Mouse (Mus musculus) MEL-GATA-1-ER (cell line): Measurements from ENCODE around the gene Cnpy3.
"Not testable (repeated sequence)": the region's sequence is repeated elsewhere in the genome, so short reads cannot be mapped to it uniquely, and the experiment has no call there.

Experiments used
- DNase-seq: peaks from one replicate; pipeline ENCODE4 v3.0.0-alpha.2; 2012; ENCODE audit warnings: low read depth; ENCODE audit errors: extremely low read depth

Cnpy3 gene

DNA sequence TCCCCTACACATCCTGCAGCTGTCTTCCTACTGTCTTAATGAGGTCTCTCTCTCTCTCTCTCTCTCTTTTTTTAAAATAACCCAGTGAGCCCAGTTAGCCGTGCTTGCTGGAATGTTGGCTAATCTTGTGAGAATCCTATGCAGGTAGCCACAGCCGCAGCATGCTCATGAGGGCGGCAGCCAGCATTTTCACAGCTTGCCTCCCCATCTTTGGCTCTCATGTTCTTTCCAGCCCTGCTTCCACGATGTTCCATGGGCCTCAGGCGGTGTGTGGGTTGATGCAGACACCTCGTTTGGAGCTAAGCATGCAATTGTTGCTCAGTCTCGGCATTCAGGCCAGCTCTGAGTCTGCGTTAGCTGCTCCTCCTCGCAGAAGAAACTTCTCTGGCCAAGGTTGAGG, 12.9 kb upstream of the Cnpy3 start:
- not testable (repeated sequence) for DNase-seq

DNA sequence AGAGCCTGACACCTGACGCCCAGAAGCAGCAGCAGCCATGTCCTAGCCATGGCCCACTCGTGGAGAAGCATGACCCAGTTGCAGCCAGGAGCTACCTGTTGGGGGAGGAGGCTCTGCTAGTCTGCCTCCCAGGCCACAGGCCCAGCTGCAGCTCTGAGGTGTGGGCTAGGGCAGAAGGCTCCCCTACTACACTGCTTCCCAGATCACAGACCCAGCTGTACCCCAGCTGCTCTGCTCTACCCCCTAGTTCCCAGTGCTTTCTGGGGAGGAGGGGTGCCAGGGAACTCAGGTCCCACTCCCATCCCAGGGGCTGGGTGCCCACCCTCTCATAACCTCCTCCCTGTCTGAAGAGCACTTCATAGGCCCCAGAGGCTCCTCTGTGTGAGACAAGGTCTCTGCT, 11.5 kb upstream of the Cnpy3 start, which contains the start of gene Ptcra:
Ptcra (minus strand) TSS at position 169 of the 400 bp plus-strand sequence.
- DNase-seq: no peak

DNA sequence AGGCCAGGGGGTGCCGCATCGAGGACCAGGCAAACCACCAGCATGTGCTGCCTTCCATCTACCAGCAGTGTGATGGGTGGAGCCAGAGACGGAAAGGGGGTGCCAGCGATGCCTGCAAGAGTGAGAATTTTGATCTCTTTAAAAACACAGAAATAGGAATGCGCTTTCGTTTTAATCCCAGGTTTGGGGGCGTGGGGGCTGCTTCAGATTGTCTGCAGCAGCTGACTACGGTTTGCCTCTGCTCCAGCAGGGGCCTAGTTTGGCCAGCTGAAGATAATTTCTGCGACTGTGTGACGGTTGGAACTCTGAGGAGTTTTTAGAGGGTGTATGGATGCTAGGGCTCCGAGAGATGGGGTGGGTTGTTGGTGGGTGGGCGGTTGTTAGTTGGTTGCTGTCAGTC, 6.7 kb upstream of the Cnpy3 start:
- no peak for DNase-seq

DNA sequence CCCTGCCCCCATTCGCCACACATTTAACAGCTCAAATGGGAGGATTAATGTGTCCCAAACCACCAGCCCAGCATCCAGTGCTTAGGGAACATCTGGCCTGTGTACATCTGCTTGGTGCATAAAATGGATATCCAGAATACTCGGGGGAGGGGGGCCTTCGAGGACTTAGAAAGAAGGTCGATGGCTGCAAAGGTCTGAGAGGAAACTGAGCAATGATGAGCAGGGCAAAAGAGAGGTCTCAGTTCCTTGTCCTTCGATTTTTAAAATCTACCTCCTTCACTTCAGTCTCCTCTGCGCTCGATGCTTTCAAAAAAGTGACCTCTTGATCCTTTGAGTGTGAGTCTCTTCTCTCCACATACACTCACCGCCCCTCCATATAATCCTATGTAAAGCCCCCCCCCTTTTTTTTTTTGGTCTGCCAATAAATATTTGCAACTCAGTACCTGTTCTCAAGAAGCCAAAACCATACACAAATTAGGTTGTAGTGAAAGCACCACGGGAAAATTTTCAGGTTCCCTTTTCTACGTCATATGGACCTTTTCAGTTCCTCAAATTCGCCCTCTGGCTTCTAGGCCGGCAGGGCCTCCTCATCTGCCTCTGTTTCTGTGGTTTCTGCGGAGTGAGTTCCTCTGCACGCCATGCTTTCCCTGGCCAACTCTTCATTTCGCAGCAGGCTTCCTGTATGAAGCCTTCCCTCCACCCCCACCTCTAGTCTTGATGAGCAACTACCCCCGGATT, 789 bp downstream of the Cnpy3 start:
- peak; percentile 94 for DNase-seq

DNA sequence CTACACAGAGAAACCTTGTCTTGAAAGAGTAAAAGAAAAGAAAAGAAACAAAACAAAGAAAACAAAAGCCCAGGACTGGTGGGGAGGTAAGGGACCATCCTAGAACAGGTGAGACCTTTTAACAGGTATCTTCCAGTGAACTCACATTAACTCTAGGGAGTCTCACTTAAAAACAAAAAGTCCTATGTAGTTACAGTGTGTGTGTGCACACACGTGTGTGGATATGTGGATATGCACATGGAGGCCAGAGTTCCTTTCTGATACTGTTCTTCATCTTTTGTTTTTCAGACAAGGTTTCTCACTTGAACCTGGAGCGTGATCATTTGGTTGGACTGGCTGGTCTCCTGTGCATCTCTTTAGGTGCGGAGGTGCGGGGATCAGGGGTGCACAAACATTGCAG, 1.4 kb downstream of the Cnpy3 start:
- no peak for DNase-seq

DNA sequence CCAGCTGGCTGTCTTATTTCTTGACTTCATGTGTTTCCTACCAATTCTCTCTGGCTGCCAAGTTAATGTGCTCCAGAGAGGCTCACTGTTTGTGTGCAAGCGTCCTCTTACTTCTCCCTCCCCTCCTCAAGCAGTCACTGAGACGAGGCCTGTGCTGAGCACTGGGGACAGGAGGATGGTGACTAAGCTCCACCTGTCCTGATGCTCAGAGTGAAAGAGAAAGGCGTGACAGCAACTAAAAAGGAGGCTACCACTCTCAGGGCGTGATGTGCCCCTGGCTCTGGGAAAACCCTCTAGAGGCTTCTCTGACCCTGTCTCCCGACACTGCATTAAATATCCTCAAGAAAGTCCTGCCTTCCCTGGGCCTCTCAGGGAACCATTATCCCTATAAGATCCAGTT, 2.7 kb downstream of the Cnpy3 start:
- no peak for DNase-seq

DNA sequence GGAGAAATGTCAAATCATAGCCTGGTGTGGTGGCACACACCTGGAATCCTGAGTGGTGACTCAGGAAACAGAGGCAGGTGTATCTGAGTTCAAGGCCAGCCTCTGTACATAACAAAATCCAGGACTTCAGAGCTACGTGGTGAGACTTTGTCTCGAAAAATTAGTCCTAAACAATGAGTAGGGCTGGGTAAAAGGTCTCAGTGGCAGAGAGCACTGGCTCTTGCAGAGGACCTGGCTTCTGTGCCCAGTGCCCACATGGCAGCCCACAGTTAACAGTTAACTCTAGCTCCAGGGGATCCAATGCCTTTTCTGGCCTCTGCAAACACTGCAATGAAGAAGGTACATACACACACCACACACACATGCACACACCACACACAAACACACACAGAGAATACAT, 4.2 kb downstream of the Cnpy3 start:
- DNase-seq: no peak

DNA sequence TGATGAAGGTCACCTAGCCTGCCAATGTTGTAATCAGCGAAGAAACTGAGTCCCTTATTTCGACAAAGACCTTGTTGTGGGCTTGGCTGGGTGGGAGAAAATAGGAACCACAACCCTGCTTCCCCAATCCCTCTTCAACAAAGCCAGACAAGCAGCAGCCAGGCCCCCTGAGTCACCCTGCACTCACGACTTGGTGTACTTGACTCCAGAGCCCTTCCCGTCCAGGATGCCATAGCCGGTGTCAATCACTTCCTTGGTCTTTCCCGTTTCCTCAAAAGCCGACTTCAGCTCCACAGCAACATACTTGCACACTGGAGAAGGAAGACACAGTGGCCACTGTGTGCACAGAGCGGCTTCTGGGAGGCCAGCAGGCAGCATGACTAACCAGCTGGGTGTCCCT, 4.8 kb downstream of the Cnpy3 start:
- DNase-seq: no peak

DNA sequence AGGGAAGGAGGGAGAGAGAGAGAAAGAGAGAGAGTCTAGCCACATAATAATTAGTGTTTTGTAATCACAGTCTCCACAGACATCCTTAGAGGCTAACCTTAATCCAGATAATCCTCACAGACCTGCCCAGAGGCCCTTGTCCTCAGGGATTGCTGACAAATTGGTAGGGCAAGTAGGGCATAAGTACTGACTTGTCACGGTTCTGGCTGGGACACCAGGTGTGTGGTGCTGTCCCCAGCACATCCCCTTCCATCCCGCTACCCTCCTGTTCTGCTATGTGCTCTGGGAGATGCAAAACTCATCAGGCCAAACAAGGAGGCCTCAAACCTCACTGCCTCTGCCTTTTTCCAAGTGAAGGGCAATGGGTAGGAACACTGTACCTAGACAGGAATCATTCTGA, 6.5 kb downstream of the Cnpy3 start:
- DNase-seq: no peak

DNA sequence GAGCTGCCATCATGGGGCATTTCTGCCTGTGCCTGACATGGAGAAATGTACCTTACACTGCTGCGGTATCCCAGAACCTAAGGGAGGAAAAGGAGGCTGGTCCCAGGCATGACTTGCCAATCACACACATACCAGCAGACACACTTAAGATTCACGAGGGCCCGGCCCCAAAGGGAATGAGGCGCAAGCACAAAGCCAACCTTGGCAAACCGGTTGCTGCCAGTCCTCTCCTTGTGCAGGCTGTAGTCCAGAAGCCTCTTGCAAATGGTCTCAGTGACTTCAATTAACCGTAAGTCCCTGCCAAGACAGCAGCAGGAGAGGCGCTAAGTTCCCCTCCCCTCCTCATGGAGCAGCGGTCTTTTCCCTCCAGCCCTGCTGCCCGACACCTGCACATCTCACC, 9.0 kb downstream of the Cnpy3 start:
- no peak for DNase-seq

DNA sequence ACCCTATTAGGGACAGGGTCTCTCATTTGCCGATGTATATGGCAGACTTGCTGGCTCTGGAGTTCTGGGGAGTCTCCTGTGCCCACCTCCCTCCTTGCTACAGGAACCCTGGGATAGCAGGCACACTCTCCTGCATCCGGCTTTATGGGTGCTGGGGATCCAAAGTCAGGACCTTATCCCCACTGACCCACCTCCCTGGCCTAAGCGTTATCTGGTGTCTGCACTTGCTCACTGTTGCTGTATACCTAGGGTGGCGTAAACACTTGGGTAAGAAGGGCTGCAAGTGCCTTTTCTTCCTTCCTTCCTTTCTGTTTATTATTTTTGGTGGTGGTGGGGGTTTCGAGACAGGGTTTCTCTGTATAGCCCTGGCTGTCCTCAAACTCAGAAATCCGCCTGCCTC, 10.7 kb downstream of the Cnpy3 start:
- no peak for DNase-seq

DNA sequence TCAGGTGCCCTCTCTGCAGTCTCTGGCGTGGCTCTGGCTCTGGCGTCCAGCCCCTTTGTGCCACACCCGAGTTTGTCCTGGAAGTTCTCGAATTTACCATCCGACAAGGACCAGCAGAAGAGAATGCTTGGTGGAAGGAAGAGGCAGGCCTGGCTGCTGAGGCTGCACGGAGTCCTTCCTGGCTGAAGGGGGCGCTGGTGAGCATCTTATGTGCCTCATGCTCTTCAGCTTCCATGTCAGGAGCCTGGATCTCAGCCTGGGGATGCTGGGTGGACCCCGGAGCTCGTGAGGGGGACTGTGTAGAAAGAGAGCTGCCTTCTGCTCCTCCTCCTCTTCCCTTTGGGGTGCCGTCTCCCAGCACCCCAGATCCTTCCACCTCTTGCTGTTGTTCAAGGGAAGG, 15.9 kb downstream of the Cnpy3 start:
- DNase-seq: no peak

DNA sequence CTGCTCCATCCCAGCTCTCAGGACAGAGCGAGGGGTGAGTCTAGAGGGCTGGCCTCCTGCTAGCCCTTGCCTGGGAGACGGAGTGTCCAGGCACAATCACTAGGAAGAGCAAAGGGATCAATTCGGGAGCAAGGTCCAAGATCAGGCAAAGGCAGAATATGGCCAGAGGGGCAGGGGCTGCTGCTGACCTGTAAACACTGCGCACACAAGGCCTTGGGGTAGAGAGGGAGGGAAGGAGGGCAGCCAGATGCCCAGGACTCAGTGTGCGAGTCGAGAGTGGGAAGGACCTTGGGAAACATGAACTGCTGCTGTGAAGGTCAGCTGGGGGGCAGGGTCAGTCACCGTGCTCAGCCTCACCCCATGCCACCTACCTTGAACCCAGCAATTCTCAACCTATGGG, 16.7 kb downstream of the Cnpy3 start:
- no peak for DNase-seq

DNA sequence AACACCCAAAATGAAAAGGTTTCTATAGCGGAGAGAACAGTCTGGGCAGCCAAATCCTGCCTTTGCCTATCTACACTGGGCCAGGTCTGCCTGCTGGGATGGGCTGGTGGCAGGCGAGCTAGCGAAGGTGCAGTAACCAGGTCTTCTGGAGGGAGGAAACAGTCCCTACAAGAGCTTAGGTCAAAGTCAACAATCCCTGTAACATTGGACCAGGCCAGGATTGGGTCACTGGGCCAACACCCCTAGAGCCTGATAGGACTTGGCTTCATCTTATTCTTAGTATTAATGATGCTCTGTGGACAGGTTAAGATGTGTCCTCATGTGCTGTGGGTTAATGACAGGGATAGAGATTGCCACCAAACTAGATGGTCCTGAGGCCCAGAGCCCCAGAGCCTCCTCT, 18.0 kb downstream of the Cnpy3 start:
- DNase-seq: no peak

DNA sequence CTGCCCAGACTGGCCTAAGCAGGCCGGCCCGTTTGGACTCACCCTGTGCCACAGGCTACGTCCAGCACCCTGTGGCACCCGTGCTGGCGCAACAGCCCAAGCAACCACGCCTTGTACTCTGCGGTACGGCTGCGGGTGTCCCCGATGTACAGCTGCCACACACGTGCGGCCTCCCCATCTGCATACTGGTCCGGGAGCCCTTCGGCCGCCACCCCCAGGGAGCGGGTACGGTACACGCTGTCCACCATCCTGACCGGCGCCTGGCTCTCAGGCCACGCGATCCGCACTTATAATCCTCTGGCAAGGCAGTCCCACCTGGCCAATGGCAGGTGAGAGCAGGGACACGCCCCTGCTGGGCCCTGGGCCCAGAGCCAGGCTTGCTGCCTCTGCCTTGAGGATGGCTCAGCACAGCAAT, 23.1 kb downstream of the Cnpy3 start, which contains the start of gene Gnmt:
Gnmt (minus strand) TSS at position 265 of the 415 bp plus-strand sequence.
- no peak for DNase-seq

DNA sequence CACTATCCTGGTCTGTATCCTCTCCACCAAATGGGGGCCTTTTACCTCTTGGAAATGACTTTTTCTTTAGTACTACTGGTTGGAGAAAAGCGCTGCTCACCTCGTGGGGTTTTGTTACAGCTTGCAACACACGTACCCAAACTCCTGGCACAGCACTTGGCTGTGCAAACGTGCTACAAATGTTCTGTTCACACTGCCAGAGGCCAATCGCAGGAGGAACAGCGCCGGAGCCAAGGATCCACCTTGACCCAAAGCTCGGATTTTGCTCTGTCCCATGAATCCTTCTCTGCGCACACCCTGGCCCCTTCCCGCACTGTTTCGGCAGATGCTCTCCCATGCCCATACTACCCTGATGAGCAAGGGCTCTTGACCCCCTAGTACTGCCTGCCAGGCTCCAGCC, 23.5 kb downstream of the Cnpy3 start:
- DNase-seq: no peak

DNA sequence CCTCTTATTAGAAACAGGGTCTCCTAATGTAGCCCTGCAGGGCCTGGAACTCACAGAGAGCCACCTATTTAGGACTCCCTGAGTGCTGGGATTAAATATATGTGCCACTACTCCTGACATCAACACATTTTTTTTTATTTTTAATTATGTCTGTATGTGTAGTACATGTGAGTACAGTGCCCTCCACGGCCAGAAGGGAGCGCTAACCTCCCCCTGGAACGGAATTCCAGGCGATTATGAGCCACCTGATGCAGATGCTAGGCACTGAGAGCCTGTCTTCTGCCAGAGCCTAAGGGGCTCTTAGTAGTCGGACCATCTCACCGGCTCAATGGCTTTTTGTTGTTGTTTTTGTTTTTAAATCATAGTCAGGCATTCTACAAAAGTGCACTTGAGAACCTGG, 24.0 kb downstream of the Cnpy3 start:
- DNase-seq: no peak

DNA sequence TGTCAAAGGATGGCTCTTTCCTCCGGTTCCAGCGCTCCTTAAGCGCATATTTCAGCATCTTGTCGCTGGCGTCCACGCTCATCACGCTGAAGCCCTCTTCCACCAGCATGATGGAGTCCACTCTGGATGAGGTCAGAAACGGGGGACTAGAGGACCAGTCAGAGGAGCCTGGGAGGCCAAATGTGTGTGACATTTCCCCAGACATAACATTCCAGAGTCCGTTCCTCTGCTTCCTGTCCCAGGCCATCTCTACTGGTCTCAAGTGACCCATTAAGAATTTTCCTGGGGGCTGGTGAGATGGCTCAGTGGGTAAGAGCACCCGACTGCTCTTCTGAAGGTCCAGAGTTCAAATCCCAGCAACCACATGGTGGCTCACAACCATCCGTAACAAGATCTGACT, 24.7 kb downstream of the Cnpy3 start:
- no peak for DNase-seq

DNA sequence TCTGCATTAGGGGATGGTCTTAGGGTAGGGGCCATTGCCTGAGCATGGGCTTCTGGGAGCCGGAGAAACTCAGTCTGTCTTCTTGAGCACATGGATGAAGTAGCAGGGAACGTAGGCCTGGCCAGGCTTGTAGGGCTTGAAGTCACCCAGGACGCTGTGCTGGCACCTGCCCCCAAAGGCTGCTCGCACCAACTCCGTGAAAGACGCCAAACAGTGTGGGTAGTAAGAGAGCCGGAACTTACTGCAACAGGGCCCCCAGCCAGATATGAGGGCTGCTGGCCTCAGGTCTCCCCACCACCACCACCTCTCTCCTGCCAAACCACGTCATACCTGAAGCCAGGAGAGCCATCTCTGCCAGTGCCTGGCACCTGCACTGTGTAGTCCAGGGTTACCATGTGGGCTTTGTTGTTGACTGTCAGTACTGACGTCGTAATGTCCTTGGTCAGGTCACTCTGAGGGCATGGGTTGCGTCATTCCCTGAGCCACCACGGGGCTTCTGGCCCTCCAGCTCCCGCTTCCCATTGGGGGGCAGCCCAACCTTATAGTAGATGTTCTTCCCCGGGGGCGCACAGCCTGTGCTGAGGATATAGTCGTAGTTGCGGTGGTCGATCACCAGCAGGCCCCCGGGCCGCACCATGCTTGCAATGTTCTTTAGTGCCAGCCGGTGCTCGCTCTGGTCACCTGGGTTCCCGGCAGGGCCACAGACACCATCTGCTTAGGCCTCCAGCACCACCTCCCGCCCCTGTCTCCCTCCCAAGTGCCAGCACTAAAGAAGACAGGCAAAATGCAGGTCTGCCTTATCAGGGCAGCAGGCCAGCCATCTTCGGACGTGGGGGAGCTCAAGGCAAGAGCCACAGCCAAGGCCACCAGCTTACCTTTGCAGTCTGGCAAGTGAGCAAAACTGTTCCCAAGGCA, 26.0 kb downstream of the Cnpy3 start:
- no peak for DNase-seq

DNA sequence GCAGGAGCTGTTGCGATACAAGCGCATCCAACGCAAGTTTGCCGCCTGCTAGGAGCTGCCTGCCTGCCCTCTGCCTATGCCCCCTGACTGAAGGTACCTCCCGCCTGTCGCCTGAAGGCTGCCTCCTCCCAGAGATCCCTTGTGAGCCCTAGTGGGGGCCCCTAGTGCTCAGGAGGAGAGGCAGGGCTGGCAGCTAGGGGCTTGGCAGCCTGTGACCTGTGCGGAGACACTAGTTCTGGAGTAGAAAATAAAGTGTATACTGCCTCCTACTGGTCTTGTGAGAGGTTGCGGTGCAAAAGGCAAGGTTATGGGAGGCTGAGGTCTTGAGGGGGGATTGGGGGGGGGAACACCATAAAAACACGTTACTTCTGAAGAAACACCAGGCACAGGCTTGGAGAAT, 26.7 kb downstream of the Cnpy3 start:
- no peak for DNase-seq

DNA sequence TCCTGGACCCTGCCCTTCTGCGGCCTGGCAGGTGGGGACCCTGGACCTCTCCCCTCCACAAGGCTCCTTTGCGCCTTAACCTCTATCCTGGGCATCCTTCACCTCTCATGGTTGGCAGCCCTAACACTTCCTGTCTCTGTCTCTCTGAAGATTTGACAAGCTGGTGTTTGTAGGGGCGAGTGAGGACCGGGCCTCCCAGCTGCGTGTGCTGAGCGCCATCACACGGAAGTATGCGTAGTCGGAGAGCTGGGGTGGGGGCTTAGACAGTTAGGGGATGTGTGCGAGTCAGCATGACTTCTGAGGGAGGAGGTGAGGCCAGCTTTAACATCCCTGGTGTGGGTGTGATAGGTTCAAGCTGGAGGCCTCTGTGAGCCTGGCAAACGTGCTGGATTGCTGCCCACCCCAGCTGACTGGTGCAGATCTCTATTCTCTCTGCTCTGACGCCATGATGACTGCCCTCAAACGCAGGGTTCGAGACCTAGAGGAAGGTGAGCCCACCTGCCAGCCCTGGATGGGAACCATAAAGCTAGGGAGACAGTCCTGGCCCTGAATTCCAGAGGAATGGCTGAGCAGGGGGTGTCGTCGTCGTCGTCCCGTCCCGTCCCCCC, 27.4 kb downstream of the Cnpy3 start:
- no peak for DNase-seq

DNA sequence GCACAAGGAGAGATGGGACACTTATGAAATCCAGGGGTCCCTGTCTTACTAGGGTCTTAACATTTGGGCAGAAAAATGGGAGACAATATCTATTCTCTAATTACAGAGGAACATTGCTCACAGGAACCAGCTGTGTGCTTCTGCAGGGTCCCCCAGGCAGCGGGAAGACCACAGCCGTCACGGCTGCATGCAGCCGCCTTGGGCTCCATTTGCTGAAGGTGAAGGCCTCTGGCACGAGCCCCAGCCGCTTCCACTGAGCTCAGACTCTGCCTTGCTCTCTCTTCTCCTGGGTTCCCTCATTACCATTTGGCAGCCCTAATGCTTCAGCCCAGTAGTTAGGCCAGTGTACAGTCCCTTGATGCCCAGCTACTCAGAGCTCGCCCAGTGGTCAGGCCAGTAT, 30.9 kb downstream of the Cnpy3 start:
- DNase-seq: no peak
